Mouse (Mus musculus) bone marrow macrophage, adult 2 months (primary cell): ENCODE data around the gene Hsd17b12. TPM values are rescaled to one million over a fixed set of nuclear protein-coding genes. Genes with fewer than 3 reads are reported as not detected.
A peak's percentile ranks its signal among the peaks of the same experiment; 100 is the strongest.

Experiments used
- H3K27ac ChIP-seq: 2 replicates; pipeline ENCODE4 v1.5.1; 2012; ENCODE audit warnings: low read depth, low read length; ENCODE audit not compliant: insufficient read depth
- H3K4me1 ChIP-seq: 2 replicates; pipeline ENCODE4 v1.6.1; 2012; ENCODE audit warnings: low read length; ENCODE audit not compliant: control insufficient read depth, insufficient read depth
- H3K4me3 ChIP-seq: 2 replicates; pipeline ENCODE4 v1.5.1; 2012; ENCODE audit warnings: mild to moderate bottlenecking, low read length, moderate library complexity; ENCODE audit not compliant: insufficient read depth
- CTCF ChIP-seq: IDR thresholded peaks from 2 replicates; pipeline ENCODE4 v1.5.1; 2012; ENCODE audit warnings: low read depth, mild to moderate bottlenecking, low read length, moderate library complexity
- POLR2A ChIP-seq: IDR thresholded peaks from 2 replicates; pipeline ENCODE4 v1.6.1; 2012; ENCODE audit warnings: mild to moderate bottlenecking, low read depth, low read length, borderline replicate concordance
- polyA plus RNA-seq: library from polyadenylated mRNA; stranded (reverse); fragments of >200 nt; gene quantifications from 2 replicates; pipeline ENCODE4 v1.2.4, GENCODE M21; 2012; ENCODE audit not compliant: missing spikeins, insufficient read depth, insufficient read length

Hsd17b12 gene
- polyA plus RNA-seq, 1 experiment, result 84.2 TPM

GRCm38 (mm10) chr2:94035428-94036331 lies 122.1 kb downstream of the Hsd17b12 start:
- TF ChIP-seq CTCF (peak; percentile 68), POLR2A (no peak)
- peaks cover 11% of the 10 kb centered on the region for H3K4me1 ChIP-seq
- H3K27ac ChIP-seq, result no peak overlapping the region
- no peak overlapping the region for H3K4me3 ChIP-seq

- Histone ChIP-seq H3K4me3 (no peak overlapping the region), H3K27ac (no peak overlapping the region), H3K4me1 (no peaks in the 10 kb centered on the region)
- TF ChIP-seq POLR2A (no peak), CTCF (no peak)
Observed at GRCm38 (mm10) chr2:94030602-94031001, 127.2 kb downstream of the Hsd17b12 start.

- H3K4me1 ChIP-seq, result no peaks in the 10 kb centered on the region
- no peak overlapping the region for H3K4me3 ChIP-seq
- H3K27ac ChIP-seq, result no peak overlapping the region
- TF ChIP-seq CTCF (no peak), POLR2A (no peak)
Observed at GRCm38 (mm10) chr2:94024637-94025036, 133.1 kb downstream of the Hsd17b12 start.

- no peak for TF ChIP-seq CTCF
- TF ChIP-seq POLR2A, result no peak
- Histone ChIP-seq H3K4me3 (peak within 1 kb of the TSS; percentile 78), H3K27ac (no peak within 1 kb of the TSS), H3K4me1 (no peaks in the 10 kb centered on the region; the same call in 1 of the 2 replicates)
Observed at GRCm38 (mm10) chr2:94010335-94011291, 147.2 kb downstream of the Hsd17b12 start, which contains the start of gene Alkbh3. Gene Alkbh3 (minus strand): TSS chr2:94010807.

GRCm38 (mm10) chr2:94002331-94002730 lies 155.4 kb downstream of the Hsd17b12 start:
- no peak overlapping the region for H3K4me3 ChIP-seq
- no peak for TF ChIP-seq POLR2A
- peak; percentile 75 for TF ChIP-seq CTCF
- H3K4me1 ChIP-seq, result no peaks in the 10 kb centered on the region
- H3K27ac ChIP-seq, result no peak overlapping the region

GRCm38 (mm10) chr2:94001918-94002317 lies 155.8 kb downstream of the Hsd17b12 start:
- H3K27ac ChIP-seq, result no peak overlapping the region
- H3K4me3 ChIP-seq, result no peak overlapping the region
- no peaks in the 10 kb centered on the region for H3K4me1 ChIP-seq
- TF ChIP-seq CTCF (no peak), POLR2A (no peak)

GRCm38 (mm10) chr2:94001411-94001810 lies 156.4 kb downstream of the Hsd17b12 start:
- no peak overlapping the region for H3K4me3 ChIP-seq
- no peak for TF ChIP-seq POLR2A
- no peak for TF ChIP-seq CTCF
- H3K27ac ChIP-seq, result no peak overlapping the region
- no peaks in the 10 kb centered on the region for H3K4me1 ChIP-seq

- H3K4me3 ChIP-seq, result no peak within 1 kb of the TSS
- H3K4me1 ChIP-seq, result no peaks in the 10 kb centered on the region
- no peak within 1 kb of the TSS for H3K27ac ChIP-seq
- TF ChIP-seq POLR2A (no peak), CTCF (no peak)
Observed at GRCm38 (mm10) chr2:93996254-93996653, 161.5 kb downstream of the Hsd17b12 start, which contains the start of gene Gm27027. Gene Gm27027 (minus strand): TSS chr2:93996354.

GRCm38 (mm10) chr2:93992810-93993209 lies 165.0 kb downstream of the Hsd17b12 start:
- Histone ChIP-seq H3K4me1 (peaks cover 14% of the 10 kb centered on the region), H3K4me3 (no peak overlapping the region), H3K27ac (no peak overlapping the region)
- TF ChIP-seq CTCF (no peak), POLR2A (no peak)
